Mouse (Mus musculus) naive thymus-derived CD4-positive, alpha-beta T cell, adult 2 months (primary cell): ENCODE data around the gene Strn3.
A peak's percentile ranks its signal among the peaks of the same experiment; 100 is the strongest.
"Not testable (repeated sequence)": the region's sequence is repeated elsewhere in the genome, so short reads cannot be mapped to it uniquely, and the experiment has no call there.

Source experiments
- DNase-seq: peaks from one replicate; pipeline ENCODE4 v3.0.0-alpha.2; 2011; ENCODE audit warnings: low read depth

The Strn3 gene

DNA sequence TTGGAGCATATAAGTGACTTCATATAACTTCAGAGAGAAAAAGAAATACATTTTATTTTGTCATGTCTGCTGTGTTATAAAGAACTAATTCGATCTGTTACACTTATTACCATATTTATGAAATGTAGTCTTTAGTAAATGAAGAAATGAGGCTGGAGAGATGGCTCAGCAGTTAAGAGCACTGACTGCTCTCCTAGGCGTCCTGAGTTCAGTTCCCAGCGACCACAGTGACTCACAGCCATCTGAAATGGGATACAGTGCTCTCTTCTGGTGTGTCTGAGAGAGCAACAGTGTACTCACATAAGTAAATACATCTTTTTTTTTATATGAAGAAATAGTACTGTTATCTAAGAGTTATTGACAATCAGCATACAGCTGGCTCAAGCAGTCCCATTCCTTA lies 1.7 kb upstream of the Strn3 start:
- DNase-seq = no peak

DNA sequence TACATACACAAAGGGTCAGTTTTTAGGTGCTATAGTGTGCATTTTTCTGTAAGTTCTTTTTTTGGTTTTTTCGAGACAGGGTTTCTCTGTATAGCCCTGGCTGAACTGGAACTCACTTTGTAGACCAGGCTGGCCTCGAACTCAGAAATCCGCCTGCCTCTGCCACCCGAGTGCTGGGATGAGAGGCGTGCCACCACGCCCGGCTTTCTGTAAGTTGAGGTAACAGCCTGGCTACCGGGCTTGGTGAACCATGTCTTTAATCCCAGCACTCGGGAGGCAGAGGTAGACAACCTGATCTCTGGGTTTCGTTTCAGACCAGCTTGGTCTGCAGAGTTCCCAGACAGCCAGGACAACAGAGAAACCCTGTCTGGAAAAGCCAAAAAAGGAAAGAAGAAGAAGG lies 1.2 kb upstream of the Strn3 start:
- not testable (repeated sequence) for DNase-seq

DNA sequence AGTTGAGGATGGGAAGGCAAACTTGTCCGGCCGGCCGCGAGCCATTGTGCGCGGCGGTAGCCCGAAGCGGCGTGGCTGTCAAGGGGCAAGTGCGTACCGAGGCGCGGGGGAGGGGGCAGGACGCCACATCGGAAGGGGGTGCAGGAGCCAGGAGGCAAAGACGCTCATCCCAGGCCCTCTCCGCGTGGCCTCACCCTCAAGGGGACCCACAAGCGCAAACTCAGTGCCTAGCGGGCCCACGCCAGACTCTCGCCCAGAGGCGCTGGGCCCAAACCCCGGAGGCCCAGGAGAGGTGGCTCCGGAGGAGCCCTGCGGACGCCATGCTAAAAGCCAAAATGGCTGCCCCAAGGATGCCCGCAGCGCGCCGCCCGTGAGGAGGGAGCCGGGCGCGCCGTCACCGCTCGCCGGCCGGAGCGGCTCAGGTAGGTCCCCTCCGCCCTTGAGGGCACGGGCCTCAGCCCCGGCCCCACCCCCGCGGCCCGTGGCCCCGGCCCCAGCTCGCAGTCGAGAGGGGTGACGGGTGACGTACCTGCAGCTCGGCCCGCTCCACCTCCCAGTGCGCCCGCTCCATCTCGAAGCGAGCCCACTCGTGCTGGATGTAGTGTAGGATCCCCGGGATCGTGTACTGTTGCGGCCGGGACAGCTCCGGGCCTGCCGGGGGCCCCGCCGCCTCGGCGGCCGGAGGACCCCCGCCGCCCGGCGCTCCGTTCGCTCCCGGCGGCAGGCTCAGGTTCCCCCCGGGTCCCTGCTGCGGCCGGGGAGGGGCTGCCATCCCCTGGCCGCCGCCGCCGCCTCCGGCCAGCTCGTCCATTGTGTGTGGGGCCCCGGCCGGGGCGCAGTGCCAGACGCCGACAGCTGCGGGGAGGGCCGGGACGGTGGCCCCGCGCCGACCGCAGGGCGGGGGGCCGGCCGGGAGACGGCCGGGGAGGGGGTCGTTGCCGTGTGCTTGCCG lies 528 bp downstream of the Strn3 start, which contains the start of gene Ap4s1:
Gene Ap4s1 (plus strand): TSS at position 141 of the 952 bp plus-strand sequence.
- DNase-seq = peak; percentile 83

DNA sequence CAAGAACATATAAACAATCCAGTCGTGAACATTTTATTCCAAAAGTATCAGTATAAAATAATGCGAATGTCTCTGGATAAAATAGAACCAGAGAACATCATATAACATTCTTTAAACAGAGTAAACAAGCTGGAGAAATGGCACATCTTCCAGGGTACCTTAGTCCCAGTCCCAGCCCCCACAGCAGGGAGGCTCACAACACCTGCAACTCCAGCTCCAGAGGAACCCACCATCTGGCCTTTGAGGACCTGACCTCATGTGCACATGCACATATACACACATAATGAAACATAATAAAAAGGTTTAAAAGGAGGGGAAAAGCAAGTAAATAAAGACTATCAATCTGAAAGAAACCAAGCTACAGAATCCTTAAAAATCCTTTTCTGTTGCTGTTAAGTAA lies 3.2 kb downstream of the Strn3 start:
- no peak for DNase-seq

DNA sequence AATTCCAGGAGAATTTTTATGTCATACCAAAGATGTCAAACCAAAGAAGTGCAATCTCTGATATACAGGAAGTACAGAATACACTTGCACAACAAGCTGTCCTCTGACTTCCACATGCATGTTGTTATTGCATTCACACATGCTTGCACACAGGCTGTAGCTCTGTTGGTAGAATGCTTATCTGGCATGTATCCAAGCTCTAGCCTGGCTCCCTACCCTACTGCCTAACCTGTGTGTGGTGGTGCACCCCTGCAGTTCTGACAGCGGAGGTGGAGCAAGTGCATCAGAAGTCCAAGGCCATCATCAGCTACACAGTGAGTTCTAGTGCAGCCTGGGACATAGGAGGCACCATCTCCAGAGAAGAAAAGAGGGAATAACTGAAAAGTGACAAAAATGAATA lies 12.9 kb downstream of the Strn3 start:
- peak; percentile 24 for DNase-seq

DNA sequence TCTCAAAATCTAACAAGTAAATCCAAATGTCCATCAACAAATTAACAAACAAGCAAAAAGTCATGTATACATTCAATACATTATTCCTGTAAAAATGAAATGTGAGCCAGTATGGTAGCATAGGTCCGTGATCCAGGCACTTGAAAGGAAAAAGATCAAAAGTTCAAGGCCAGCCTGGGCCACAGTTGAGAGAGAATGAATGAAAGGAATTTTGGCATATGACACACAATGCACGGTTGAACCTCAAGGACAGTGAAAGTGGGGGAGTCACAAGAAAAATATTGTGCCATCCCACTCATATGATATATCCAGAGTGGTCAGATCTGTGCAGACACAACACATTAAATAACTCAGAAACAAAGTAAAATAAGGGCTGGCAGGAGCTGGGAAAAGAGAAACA lies 15.3 kb downstream of the Strn3 start:
- no peak for DNase-seq

DNA sequence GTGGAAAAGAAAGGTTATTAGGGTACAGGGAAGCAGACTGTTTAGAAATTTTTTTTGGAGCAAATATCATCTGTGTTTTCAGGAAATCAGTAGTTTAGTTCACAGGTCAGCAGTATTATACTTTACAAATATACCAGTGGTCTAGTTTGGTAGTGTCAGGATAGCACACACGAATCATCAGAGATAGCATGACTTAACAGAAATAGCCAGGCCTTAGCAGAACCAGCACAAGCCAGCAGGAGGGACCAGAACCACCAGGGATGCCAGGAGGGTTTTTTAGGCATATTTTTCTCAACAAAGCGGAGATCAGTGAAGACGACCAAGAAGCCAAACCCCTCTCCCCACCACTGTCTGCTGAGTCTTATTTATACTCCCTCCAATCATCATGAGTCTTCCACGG lies 18.4 kb downstream of the Strn3 start:
- no peak for DNase-seq

DNA sequence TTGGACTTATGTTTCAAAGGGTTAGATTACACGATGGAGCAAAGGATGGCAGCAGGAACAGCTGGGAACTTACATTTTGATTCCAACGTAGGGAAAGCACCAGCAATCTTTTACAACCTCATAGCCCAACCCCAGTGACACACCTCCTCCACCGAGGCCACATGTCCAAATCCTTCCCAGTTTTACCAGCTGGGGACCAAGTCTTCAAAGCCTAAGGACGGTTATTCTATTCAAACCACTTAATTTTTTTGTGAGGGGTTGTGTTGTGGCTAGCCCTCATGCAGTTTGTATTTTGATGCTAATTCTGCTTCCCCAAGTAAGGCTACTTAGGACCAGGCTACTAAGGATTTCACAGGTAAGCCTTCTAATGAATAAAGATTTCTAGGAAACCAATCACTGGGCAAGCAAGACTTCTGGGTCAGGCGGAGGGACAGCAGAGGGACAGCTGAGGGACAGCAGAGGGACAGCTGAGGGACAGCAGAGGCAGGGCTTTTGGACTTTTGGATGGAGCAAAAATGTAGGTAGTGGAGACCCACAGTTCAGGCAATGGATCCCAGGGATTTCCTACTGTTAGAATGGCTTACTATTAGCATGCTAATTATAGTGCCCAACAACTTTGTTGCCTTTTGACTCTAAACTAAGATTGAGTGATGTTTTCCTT lies 20.3 kb downstream of the Strn3 start:
- DNase-seq = no peak

DNA sequence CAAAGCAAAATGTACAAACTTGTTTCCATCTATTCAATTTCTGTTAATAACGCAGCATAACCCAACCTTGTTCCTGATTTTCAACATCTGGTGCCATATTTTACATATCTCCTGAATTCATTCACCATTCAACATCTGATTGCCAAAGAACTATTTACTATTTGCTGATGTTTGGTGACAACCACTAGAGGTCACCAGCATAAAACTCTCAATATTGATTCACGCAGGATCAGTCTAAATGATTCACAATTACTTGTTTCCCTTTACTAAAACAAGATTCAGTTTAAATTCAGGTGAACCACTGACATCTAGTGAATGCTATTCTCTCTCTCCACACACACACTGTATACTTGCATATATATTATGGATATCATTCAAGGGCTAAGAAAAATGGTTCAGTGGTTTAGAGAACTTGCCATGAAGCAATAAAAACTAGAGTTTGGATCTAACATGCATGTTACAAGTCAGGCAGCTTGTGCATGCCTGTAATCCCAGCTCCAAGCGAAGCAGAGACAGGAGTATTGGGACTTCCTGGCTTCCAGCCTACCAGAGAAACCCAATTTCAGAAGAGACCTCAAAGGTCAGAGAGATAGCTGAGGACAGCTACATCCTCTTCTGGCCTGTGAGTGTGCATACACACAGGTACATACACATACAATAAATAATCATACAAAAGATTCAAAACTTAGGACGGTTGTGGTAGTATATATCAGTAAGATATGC lies 24.8 kb downstream of the Strn3 start:
- DNase-seq = peak; percentile 55

DNA sequence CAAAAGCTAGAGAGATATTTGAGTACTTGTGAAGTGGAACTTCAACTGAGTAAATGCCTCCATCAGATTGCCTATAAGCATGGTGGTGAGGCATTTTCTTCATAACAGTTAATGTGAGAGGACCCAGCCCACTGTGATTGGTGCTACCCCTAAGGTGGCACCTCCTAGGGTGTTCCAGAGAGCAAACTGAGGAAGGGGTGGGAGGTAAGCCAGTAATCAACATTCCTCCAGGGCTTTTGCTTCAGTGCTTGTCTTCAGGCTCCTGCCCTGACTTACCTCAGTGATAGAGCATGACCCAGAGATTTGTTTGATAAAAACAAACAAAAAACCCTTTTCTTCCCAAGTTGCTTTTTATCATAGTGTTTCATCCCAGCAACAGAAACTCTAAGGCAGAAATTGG lies 27.8 kb downstream of the Strn3 start:
- DNase-seq = no peak

DNA sequence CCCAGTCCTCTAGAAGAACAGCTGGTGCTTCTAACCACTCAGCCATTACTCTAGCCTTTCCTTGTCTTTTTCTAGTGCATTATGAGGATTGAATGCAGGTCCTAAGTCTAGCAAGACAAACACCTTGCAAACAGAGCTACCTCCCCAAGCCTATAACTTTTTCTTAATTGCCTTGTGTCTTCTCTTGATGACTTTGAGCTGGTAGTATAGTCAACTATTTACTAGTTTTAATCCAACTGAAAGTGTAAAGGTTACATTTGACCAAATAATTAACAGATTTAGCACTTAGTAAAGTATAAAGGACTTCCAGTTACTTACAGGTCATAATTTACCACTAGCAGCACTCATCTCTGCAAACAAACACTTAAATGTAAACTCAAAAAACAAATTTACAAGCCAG lies 28.7 kb downstream of the Strn3 start:
- no peak for DNase-seq

DNA sequence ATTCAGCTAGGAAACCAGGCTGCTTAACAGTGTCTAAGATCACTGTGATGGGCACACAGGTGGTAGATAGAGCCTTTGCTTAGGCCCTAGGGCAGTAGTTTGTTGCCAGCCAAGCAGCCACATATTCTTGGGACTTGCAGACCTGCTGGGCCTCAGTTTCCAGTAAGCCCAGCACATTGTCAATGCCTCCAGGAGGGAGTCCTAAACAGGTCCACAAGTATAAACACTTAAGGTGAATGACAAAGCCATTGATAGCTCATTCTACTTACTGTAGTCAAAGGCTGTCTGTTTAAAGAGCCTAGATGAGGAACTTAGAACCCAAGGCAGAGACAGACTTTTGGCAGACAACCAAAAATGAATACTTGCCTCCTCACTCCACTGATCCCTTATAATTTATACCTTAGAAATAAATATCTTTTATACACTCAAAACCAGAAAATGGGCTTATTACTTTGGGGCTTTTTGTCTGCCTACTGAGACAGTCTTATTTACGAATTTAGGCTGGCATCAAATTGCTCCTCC lies 35.7 kb downstream of the Strn3 start:
- no peak for DNase-seq

DNA sequence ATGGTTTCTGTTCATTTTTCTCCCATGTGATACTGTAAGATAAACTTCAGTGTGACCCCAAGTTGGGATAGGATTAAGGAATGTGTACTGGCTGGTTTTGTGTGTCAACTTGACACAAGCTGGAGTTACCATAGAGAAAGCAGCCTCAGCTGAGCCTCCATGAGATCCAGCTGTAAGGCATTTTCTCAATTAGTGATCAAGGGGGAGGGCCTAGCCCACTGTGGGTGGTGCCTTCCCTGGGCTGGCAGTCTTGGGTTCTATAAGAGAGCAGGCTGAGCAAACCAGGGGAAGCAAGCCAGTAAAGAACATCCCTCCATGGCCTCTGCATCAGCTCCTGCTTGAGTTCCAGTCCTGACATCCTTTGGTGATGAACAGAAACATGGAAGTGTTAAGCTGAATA lies 42.3 kb downstream of the Strn3 start:
- DNase-seq = not testable (repeated sequence)

DNA sequence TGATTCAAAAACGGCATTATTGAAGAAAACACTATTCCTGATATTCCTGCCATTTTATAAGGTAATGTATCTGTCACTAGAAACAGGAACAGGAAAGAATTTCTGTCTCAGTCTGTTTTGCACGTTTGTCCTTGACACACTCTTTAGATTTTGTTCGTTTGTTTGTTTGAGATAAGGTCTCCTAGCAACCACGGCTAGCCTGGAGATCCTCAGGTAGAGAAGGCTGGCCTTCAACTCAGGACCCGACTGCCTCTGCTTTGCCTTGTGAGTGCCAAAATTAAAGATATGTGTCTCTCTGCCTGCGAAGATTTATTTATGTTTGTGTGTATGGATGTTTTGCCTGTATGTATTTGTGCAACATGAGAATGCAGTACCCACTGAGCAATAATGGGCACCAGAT lies 49.8 kb downstream of the Strn3 start:
- DNase-seq = peak; percentile 54

DNA sequence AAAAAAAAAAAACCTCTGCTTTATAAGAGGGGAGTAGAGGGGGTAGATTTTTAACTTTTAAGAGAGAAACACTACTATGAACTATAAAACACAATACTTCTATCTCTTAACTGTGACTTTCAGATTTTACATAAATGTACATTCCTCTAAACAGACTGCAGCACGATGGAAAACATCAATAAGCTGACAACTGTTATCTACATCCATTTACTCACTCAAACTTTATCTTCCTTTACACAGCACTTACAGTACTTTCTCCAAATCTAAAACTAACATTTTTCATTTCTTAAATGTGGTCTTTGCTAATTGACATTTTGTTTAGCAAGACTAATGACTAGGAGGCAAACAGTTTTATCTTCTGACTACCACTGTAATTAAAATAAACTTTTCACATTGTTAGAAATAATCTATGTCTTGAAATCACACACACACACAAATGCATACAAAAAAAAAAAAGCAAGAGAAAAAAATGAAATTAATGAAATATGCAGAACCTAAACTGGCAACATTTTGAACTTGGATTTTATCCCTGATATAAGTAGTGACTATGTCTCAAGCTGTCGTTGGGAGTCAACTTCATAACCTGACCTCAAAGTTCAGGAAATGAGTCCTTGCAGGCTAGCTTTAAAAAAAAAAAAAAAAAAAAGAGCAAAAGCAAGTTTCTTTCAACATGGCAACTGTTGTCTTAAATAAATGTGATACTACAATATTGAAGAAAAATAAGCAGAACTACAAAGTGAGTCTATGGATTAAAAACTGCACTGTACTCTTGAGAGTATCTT lies 54.8 kb downstream of the Strn3 start:
- no peak for DNase-seq

DNA sequence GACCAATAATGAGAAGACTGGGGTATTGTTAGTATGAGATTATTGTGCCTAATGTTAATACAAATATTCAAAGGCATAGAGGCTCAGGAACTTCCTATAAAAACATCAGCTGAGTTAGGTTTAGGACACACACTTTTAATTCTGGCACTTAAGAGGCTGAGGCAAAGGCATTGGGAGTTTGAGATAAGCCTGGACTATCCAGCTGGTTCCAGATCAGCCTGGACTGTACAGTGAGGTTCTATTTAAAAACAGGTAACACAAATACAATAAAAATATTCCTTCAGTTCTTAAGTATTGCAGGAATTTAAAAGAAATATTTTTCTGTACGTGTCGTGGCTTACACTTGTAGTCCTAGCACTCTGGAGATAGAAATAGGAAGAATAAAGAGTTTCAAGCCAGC lies 55.4 kb downstream of the Strn3 start:
- DNase-seq = no peak

DNA sequence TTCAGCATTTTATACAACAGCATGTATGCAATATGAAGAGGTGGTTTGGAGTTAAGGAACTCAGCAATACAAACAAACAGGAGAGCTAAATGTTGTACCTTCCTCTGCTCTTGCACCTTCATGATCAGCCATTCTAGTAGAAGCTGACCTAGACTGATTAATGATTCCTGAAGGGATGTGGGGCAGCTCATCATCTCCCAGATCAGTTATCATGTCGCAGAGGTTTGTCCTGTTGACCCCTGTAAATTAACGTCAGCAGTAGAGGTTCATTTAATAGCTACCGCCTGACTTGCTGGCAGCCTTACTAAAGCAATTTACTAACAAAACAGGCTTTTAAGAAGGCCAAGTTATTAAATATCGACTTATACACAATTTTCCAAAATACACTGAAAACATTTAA lies 58.2 kb downstream of the Strn3 start:
- DNase-seq = no peak

DNA sequence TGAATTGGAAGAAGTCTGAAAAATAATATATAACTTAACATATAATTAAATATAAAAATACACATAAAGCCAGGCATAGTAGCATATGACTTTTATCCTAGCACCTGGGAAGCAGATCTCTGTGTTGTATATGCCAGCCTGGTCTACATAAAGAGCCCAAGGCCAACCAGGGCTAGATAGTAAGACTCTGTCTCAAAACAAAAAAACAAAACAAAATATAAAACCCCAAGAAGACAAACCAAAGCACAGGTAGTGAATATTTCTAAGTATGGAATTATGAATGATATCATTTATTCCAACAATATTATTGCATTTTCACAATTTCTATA lies 68.4 kb downstream of the Strn3 start:
- no peak for DNase-seq

DNA sequence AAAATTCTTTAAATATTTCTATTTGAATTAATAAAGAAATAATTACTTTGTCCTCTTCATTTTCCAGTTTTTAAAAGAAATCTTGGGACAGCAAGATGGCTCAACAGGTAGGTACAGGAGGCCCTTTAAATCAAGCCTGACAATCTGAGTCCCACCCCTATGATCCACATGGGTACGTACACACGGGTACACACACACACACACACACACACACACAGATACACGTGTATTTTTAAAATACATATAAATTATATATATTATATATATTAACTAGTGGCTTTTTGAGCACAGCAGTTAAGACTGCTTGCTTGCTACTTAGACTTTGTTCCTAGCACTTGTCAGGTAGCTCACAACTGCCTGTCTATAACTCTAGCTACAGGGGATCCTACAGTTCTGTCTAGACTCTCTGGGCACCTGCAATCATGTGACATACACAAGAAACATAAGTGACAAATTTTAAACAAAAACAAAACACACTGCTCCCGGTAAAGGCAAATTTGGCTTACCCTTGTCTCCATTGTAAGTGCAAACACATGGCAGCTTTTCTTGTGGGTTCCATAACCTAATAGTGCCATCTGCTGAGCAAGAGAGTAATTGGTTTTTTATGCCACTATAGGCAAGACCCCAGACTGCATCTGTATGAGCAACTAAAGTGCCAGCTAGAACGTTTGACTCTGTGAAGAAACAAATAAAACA lies 68.9 kb downstream of the Strn3 start:
- no peak for DNase-seq

DNA sequence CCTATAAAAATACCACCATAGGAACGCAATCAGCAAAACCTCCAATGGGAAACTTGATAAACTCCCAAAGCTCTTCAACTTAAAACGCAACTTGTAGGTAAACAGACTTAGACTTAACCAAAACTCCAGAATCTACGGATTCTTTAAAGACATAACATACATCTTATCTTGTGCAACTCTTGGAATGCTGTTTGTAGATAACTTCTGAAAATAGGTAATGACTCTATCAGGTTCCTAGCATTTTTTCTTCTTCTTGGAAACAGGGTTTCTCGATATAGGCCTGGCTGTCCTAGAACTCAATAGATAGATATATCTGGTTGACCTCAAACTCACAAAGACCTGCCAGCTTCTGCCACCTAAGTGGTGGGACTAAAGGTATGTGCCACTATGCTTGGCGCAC lies 70.5 kb downstream of the Strn3 start:
- DNase-seq = no peak

DNA sequence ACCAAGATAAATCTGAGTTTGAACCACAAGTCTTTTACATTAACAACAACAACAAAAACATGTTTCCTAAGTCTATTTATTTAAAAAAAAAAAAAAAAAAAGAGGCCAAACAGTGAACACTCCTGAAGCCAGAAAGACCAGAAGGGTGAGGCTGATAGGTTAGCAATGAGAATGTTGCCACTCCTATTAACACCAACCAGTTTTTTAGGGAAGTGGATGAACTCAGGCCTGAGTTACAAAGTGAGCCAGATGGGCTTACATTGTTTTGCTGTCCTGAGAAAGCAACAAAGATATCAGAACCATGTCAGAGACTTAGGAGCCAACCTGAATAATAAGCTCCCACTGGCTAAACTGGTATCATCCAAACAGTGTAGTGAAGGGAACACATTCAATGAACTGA lies 71.1 kb downstream of the Strn3 start:
- DNase-seq = no peak
